30 mouse cellular contexts compared by ENCODE assay signal in genomic region chr11:68689304-68689703, GRCm38 (mm10). TPM values are rescaled to one million over a fixed set of nuclear protein-coding genes. Genes with fewer than 3 reads are reported as not detected.
A peak's percentile ranks its signal among the peaks of the same experiment; 100 is the strongest.
DNase-seq lines count a peak whose midpoint lies in the region; ATAC-seq and TF ChIP-seq lines count a peak whose summit lies in the region.
"Had no signal": no experiment of that assay in that cellular context is flagged by ENCODE, and none has a peak within 500 bp of the region (broad histone marks: within the 10 kb centered on the region; RNA-seq: fewer than 3 reads in every experiment).

No protein-coding gene starts in this region.

- peak; percentile 73 for DNase-seq in heart, adult 11 months
- DNase-seq in kidney, adult 2 months, result peak; percentile 88
- peak; percentile 57 for DNase-seq in kidney, postnatal 14 days
- DNase-seq in layer of hippocampus, adult 9-10 months (ENCODE audit: low spot score), result no peak
- no peak for DNase-seq in natural killer cell, adult 2 months (ENCODE audit: low spot score in 2 of 2)
- DNase-seq: adrenal gland, postnatal 25 days; cerebellum, adult 2 months; cerebellum, postnatal 14 days; gastrocnemius, postnatal 25 days; heart, postnatal 36 days; lung, postnatal 36 days; right cerebral cortex, adult 18-20 months; right cerebral cortex, postnatal 4 days; thymus, adult 2 months; thymus, postnatal 36 days had no signal

- H3K27me3 ChIP-seq in heart, embryonic 12.5 days (replicated peaks), result no peaks in the 10 kb centered on the region
- no peaks in the 10 kb centered on the region for H3K27me3 ChIP-seq in kidney, adult 2 months (replicated peaks; ENCODE audit: control insufficient read depth, insufficient read depth, low read length)
- no peaks in the 10 kb centered on the region for H3K27me3 ChIP-seq in kidney, embryonic 16.5 days (ENCODE audit: insufficient read depth, low read length)
- H3K27me3 ChIP-seq: embryonic facial prominence, embryonic 12.5 days; forebrain, embryonic 15.5 days; heart, embryonic 15.5 days; hindbrain, embryonic 13.5 days; lung, embryonic 15.5 days; neural tube, embryonic 12.5 days had no signal

- TF ChIP-seq POLR2A in kidney, adult 2 months (IDR thresholded peaks at IDR 0.05; ENCODE audit: low read depth, low read length), result no peak

- H3K36me3 ChIP-seq in heart, embryonic 12.5 days, result no peaks in the 10 kb centered on the region
- H3K36me3 ChIP-seq in kidney, adult 2 months (ENCODE audit: control insufficient read depth, insufficient read depth, low read length), result no peaks in the 10 kb centered on the region
- H3K36me3 ChIP-seq in kidney, embryonic 16.5 days (ENCODE audit: insufficient read depth, low read length), result no peaks in the 10 kb centered on the region
- H3K36me3 ChIP-seq: embryonic facial prominence, embryonic 12.5 days; forebrain, embryonic 10.5 days; forebrain, embryonic 15.5 days; heart, embryonic 15.5 days; hindbrain, embryonic 13.5 days; liver, embryonic 15.5 days; lung, embryonic 15.5 days; neural tube, embryonic 12.5 days had no signal

- TF ChIP-seq CTCF in kidney, adult 2 months (conservative IDR thresholded peaks at IDR 0.05; ENCODE audit: insufficient read depth, insufficient read length, low read depth, low read length), result no peak

- 80% methylated on average over 1 of the region's 1 CpGs for WGBS in heart, embryonic 12.5 days
- WGBS in kidney, adult 2 months, result 44% methylated on average over 1 of the region's 1 CpGs
- 63% methylated on average over 1 of the region's 1 CpGs for WGBS in kidney, embryonic 16.5 days

- H3K27ac ChIP-seq in heart, embryonic 12.5 days (ENCODE audit: poor library complexity, severe bottlenecking), result no peak overlapping the region
- H3K27ac ChIP-seq in kidney, adult 2 months (ENCODE audit: insufficient read depth, low read depth, low read length), result peak overlapping the region; percentile 48; the same call in 1 of the 2 replicates
- H3K27ac ChIP-seq in kidney, embryonic 16.5 days (ENCODE audit: low read length), result no peak overlapping the region
- peak overlapping the region; percentile 46; the same call in 1 of the 2 replicates for H3K27ac ChIP-seq in brown adipose tissue, adult 24 weeks (replicated peaks; ENCODE audit: low read depth, low read length)
- H3K27ac ChIP-seq: embryonic facial prominence, embryonic 12.5 days; forebrain, embryonic 10.5 days; forebrain, embryonic 15.5 days; hindbrain, embryonic 13.5 days; layer of hippocampus, adult 2 months; liver, embryonic 15.5 days; neural tube, embryonic 12.5 days had no signal

- no peak overlapping the region for H3K9ac ChIP-seq in heart, embryonic 12.5 days
- no peak overlapping the region for H3K9ac ChIP-seq in kidney, embryonic 16.5 days (replicated peaks; ENCODE audit: low read length)
- H3K9ac ChIP-seq: embryonic facial prominence, embryonic 12.5 days; forebrain, embryonic 15.5 days; heart, embryonic 15.5 days; hindbrain, embryonic 13.5 days; liver, embryonic 15.5 days; lung, embryonic 15.5 days; neural tube, embryonic 12.5 days had no signal

- H3K4me3 ChIP-seq in heart, embryonic 12.5 days, result no peak overlapping the region
- H3K4me3 ChIP-seq in kidney, adult 2 months (ENCODE audit: insufficient read depth, low read depth, low read length), result no peak overlapping the region
- H3K4me3 ChIP-seq in kidney, embryonic 16.5 days (ENCODE audit: low read length), result no peak overlapping the region
- H3K4me3 ChIP-seq in brown adipose tissue, adult 24 weeks (ENCODE audit: insufficient read depth, low read depth, low read length), result no peak overlapping the region
- H3K4me3 ChIP-seq: embryonic facial prominence, embryonic 12.5 days; forebrain, embryonic 10.5 days; forebrain, embryonic 15.5 days; heart, embryonic 15.5 days; hindbrain, embryonic 13.5 days; layer of hippocampus, adult 2 months; liver, embryonic 15.5 days; lung, embryonic 15.5 days; neural tube, embryonic 12.5 days had no signal

- ATAC-seq in heart, embryonic 12.5 days (ENCODE audit: insufficient number of reproducible peaks, low FRiP score), result no peak
- no peak for ATAC-seq in kidney, embryonic 16.5 days (ENCODE audit: low FRiP score, low TSS enrichment)
- ATAC-seq: forebrain, embryonic 15.5 days; intestine, embryonic 16.5 days; midbrain, embryonic 16.5 days had no signal

- H3K4me1 ChIP-seq in heart, embryonic 12.5 days (replicated peaks), result peaks cover 16% of the 10 kb centered on the region
- peaks cover 6% of the 10 kb centered on the region; the same call in 1 of the 2 replicates for H3K4me1 ChIP-seq in kidney, adult 2 months (ENCODE audit: control insufficient read depth, insufficient read depth, low read length)
- H3K4me1 ChIP-seq in kidney, embryonic 16.5 days (ENCODE audit: insufficient read depth, low read length), result peaks cover 11% of the 10 kb centered on the region; the same call in 1 of the 2 replicates
- H3K4me1 ChIP-seq in brown adipose tissue, adult 24 weeks (ENCODE audit: control insufficient read depth, insufficient read depth, insufficient read length, low read length), result no peaks in the 10 kb centered on the region

- H3K9me3 ChIP-seq in heart, embryonic 12.5 days (replicated peaks), result no peaks in the 10 kb centered on the region
- H3K9me3 ChIP-seq in kidney, embryonic 16.5 days (ENCODE audit: low read length), result no peaks in the 10 kb centered on the region
- H3K9me3 ChIP-seq: embryonic facial prominence, embryonic 12.5 days; forebrain, embryonic 10.5 days; forebrain, embryonic 15.5 days; heart, embryonic 15.5 days; hindbrain, embryonic 13.5 days; liver, embryonic 15.5 days; lung, embryonic 15.5 days; neural tube, embryonic 12.5 days had no signal

- no peak overlapping the region for H3K4me2 ChIP-seq in heart, embryonic 12.5 days
- no peak overlapping the region for H3K4me2 ChIP-seq in kidney, embryonic 16.5 days (replicated peaks; ENCODE audit: low read depth, low read length)
- H3K4me2 ChIP-seq: embryonic facial prominence, embryonic 12.5 days; forebrain, embryonic 15.5 days; heart, embryonic 15.5 days; hindbrain, embryonic 13.5 days; liver, embryonic 15.5 days; lung, embryonic 15.5 days; midbrain, embryonic 11.5 days; neural tube, embryonic 12.5 days had no signal

RNA-seq across cellular contexts. Expression of gene Myh10, which starts 2.1 kb away (rescaled TPM):
- 219 and 235 TPM in 2 replicates for polyA plus RNA-seq in heart, embryonic 12.5 days (2016; fragmentation: Nextera tagmentation; extraction: Ambion mirVana)
- polyA plus RNA-seq in kidney, adult 2 months (2012; rRNA removed), result 32.4 and 33.7 TPM in 2 replicates
- polyA plus RNA-seq in kidney, embryonic 16.5 days (2015; fragmentation: Nextera tagmentation; extraction: Ambion mirVana), result 147 and 155 TPM in 2 replicates
- 15.5 and 17.2 TPM in 2 replicates for polyA plus RNA-seq in brown adipose tissue, adult 24 weeks (2012; ENCODE audit: insufficient read depth, insufficient read length, missing spikeins)

Comparison
In these comparisons a context has a peak if more than half of its experiments do, and no peak if none do; other contexts are left out.
1. H3K27ac ChIP-seq: peak in kidney, adult 2 months (single experiment) and brown adipose tissue, adult 24 weeks (single experiment); none in heart, embryonic 12.5 days (single experiment) and kidney, embryonic 16.5 days (single experiment).
2. DNase-seq: peak in heart, adult 11 months (single experiment), kidney, adult 2 months (single experiment) and kidney, postnatal 14 days (single experiment); none in layer of hippocampus, adult 9-10 months (single experiment) and natural killer cell, adult 2 months (0 of 2).